Mouse (Mus musculus) T-helper 1 cell (primary cell): ENCODE data around the gene A2m.

Source experiments
- in situ Hi-C: fragments of 300-600 bp; cut with MboI, MseI; formaldehyde crosslinking; loops from one replicate; pipeline ENCODE4 v1.15.1; 2025; ENCODE audit warnings: high pct_unique_total_duplicates

Gene A2m

GRCm38 (mm10) chr6:121635076-121635475 lies at the start of gene A2m:
A2m (plus strand) TSS chr6:121635376.
- in situ Hi-C loops, result no loop called here

- in situ Hi-C loops, result no loop called here
These were observed 45.0 kb upstream of the A2m start for GRCm38 (mm10) chr6:121590131-121590530.

GRCm38 (mm10) chr6:121600927-121601326 lies 34.2 kb upstream of the A2m start:
- in situ Hi-C loops, result no loop called here

- in situ Hi-C loops, result no loop called here
These were observed 27.3 kb upstream of the A2m start for GRCm38 (mm10) chr6:121607861-121608260.

- in situ Hi-C loops, result no loop called here
These were observed 23.4 kb upstream of the A2m start for GRCm38 (mm10) chr6:121611796-121612195.

- in situ Hi-C loops, result no loop called here
These were observed 17.7 kb upstream of the A2m start for GRCm38 (mm10) chr6:121617476-121617875.

GRCm38 (mm10) chr6:121622525-121622924 lies 12.7 kb upstream of the A2m start:
- in situ Hi-C loops, result no loop called here

GRCm38 (mm10) chr6:121634520-121634919 lies 656 bp upstream of the A2m start:
- in situ Hi-C loops, result no loop called here

GRCm38 (mm10) chr6:121635878-121636371 lies 749 bp downstream of the A2m start:
- in situ Hi-C loops, result no loop called here

GRCm38 (mm10) chr6:121648499-121648898 lies 13.3 kb downstream of the A2m start:
- in situ Hi-C loops, result no loop called here
